Mouse (Mus musculus) cerebellum, adult 9-10 months (tissue): ENCODE measurements at regions not wholly inside any gene's neighbourhood (a gene's known extent, or its start where the extent isn't known, plus 50 kb on each side); places are given as distances from the start of the nearest gene placed in this dataset.

Experiments used
- DNase-seq: peaks from one replicate; pipeline ENCODE4 v3.0.0; 2022

DNA sequence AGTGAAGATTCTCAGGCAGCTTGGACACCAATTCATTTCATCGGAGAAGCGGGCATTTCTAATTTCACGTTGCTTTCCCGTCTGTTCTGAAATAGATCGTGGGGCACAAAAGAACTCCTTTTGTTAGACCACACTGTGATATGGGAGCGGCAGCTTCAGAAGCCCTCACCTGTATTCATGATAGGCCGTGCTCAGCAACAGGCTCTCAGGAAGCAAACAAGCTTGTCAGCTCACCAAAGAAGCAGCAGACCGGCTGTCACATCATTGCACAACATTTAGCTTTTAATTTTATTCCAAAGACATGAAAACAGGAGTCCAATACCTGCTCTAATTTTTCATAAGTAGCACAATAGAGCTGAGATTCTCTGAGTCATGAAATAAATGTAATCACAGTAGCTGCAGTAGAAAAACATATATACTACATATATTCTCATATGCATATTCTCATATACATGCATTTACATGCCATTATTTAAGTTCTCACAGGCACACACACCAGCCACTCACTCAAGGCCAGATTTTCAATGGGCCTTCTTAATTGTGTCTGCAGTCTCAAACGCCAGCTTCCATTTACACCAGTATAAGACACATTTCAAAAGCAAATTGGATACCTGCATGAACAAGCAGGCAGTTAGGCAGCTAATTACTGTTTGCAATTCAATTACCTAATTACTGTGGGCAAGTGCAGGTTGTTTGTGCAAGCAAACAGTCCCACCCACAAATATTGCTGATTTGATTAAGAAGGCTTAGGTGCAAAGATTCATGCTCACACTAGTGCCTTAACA is 698.9 kb downstream of the Diaph3 start:
- DNase-seq: no peak

DNA sequence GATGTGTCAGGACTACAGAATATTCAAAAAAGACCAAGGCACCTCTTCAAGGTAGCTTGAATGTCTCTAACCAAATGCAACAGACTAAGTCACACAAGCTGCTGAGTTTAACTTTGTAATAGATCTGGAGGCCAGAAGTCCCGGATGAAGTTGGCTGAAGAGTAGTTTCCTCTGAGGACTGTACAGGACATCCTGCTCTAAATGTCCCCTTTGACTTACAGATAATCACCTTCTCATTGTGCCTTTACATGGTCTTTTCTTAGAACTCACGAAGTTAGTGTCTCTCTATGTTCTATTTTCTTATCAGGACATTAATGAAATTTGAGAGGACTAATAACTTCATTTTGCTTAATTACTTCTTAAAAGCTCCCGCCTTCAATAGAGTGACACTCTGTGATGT is 703.7 kb downstream of the Diaph3 start:
- DNase-seq: no peak

DNA sequence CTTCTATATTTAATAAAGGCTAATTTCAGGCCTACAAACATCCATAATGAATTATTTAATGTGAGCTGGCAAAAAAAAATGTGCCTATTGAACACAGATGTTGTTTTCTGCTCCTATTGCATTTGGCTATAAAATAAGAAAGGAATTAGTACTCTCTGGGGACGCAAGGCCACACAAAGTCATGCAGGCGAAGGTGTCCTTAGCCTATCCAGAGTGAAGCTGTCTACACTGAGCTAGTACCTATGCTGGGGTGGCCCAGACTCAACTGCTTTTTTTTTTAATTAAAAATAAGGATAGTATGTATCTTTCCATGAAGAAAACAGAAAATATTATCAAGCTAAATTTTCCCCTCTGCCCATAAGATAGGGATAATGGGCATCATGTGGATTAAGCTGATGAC is 705.7 kb downstream of the Diaph3 start:
- DNase-seq: no peak

DNA sequence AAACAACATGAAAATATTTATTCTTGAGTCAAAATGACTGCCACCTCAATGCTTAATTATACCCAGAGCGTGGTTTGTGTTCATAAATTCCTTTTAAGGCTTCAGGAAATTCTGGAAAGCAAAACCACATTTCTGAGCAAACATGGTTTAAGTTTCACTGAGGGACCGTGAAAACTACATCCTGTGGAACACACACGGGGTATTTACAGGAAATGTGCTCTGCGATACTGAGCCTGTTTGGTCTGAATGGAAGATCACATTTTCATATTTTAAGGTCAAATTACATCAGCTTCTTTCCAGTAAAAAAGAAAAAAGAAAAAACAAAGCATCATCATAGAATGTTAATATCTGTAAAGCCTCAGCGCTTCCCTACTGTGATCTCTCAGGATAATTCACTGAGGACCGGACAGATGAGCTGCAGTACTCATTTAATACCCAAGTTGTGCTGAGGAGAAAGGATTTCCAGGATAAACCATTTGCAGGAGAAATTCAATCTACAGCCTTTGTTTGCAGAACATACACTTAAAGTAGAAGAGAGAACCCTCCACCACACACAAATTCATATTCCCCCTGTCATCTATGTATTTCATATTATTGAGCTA is 709.7 kb downstream of the Diaph3 start:
- DNase-seq: no peak

DNA sequence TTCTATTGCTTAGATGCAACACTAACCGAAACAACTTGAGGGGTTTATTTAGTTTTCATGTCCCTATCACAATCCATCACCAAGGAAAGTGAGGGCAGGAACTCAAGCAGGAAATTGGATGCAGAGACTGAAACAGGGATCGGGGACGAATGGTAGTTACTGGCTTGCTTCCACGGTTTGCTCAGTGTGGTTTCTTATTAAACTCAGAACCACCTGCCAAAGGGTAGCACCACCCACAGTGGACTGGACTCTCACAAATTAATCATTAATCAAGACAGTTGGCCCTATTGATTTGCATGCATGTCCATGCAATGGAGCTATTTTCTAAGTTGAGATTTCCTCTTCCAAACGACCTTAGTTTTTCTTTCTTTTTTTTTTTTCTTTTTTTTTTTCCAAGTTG is 719.2 kb downstream of the Diaph3 start:
- no peak for DNase-seq

DNA sequence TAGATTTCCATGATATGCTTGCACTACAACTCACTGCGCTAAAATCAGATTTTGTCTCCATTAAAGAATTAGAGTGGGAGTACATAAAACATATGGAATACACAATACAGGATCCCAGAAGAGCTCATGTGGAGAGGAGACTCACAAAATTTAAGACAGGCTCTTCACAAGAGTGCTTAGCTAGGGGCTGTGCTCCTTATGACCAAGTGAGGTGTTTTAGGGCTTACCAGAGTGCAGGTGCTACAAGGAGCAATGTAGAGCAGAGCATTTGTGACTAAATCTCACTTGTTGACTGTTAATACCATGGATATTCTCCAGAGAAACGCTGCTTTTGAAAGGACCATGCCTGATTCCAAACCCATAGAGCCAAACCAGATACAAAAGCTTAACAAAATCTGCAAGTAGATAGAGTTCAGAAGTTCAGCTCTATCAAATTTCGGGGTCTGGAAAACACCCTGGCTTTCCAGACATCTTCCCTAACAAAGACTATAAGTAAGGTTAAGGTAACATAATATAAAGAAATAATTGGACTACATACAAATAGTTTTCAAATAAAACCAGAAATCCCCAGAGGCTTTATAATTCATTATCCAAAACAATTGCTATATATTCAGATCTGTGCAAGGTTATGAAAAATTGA is 721.0 kb downstream of the Diaph3 start:
- DNase-seq: no peak

DNA sequence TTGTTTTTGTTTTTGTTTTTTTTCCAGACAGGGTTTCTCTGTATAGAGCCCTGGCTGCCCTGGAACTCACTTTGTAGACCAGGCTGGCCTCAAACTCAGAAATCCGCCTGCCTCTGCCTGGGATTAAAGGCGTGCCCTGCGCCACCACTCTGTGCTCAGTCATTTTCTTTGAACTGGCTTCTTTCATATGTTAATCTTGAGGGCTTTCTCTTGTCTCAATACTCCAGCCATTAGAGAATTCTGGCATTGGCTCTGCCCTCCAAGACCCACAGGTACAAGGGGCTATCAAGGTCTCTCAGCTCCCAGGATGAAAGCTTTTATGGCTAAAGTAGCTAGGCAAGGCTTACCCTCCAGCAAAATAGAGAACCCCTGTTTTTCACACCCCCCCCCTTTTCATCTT is 744.2 kb downstream of the Diaph3 start:
- no peak for DNase-seq

DNA sequence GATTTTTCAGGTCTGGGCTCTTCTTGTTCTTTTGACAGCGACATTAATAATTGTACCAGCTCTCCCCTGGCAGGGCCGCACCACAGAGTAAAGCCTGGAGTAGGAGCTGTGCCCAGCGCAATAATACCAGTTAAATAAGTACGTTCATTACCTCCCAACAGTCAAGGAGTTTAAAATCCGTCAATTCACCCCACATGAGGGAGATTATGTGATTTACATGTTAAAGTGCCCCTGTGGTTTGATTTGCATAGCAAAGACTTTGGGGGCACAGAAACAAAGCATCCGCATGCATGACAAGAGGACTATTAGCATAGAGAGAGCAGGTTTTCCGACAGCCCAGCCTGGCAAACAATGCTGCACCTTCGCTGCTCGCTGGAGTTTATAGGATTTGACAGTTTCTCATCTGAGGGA is 745.1 kb downstream of the Diaph3 start:
- no peak for DNase-seq

DNA sequence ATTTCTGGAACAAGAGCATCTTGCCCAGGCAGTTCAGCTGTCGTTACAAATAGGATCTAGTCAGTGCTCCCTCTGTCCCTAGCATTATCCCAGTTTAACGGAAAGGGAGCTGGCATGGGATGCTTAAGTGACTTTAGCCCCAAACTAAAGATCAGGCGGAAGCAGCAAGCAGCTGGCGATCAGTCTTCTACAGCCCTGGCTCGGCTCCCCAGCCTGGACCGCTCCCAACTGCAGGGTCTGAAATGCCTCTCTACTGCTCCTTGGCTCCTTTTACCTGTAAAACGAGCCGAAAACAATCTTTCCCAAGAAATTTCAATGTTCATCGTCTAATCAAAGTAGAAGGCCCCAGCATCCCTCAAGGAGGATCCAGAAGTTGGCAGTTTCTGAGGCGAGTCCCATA is 745.5 kb downstream of the Diaph3 start:
- DNase-seq: no peak

DNA sequence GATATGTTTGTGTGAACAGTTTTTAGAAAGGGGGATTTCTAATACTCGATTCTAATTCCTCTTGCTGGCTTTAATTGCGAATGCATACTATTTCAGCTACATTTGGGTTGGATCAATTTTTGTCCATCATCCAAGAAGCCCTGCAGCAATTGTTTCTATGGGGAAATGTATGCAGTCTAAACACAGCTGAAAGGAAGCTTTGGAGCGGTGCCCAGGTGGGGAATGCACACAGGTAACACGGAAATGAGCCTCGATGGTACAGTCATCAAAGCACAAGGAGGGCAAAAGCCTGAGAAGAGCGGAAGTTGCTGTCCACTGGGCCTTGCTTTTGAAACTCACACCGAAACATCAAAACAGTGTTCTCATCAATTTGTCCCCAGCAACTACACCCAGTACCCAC is 746.0 kb downstream of the Diaph3 start:
- DNase-seq: no peak

DNA sequence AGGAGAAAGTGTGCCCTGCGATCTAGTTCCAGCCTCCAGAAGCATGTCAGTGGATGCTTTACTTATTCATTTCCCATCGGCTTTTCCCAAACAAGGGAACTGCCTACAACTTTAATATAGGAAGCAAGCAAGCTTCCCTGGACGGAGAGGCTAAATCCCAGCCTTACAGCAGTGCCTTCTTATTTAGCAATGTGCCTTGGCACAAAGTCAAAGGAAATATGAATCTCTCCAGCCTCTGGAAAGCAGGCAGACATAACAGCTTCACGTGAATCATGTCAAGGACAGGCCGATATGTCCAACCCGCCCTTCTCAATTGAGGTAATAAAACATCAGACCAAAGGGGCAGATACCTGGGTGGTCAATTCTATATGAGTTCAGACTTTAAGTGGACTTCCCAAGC is 755.9 kb downstream of the Diaph3 start:
- no peak for DNase-seq

DNA sequence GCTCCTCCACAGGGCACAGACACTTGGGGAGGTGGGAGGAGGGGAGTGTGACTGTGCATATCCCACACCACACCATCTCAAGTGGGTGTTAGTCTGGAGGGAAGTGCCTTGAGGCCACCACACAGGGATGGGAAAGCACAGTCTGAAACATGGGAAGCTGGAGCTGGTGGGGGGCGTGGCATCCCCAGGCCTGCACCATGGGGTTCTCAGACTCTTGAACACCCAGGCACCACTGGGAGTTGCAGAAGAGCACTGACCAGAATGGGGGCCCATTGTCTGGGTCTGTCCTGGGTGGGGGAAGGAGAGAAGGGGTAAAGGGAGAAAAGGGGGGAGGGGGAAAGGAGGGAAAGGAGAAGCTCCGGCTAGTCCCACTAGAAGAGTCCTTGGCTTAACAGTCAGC is 776.0 kb downstream of the Diaph3 start:
- no peak for DNase-seq

DNA sequence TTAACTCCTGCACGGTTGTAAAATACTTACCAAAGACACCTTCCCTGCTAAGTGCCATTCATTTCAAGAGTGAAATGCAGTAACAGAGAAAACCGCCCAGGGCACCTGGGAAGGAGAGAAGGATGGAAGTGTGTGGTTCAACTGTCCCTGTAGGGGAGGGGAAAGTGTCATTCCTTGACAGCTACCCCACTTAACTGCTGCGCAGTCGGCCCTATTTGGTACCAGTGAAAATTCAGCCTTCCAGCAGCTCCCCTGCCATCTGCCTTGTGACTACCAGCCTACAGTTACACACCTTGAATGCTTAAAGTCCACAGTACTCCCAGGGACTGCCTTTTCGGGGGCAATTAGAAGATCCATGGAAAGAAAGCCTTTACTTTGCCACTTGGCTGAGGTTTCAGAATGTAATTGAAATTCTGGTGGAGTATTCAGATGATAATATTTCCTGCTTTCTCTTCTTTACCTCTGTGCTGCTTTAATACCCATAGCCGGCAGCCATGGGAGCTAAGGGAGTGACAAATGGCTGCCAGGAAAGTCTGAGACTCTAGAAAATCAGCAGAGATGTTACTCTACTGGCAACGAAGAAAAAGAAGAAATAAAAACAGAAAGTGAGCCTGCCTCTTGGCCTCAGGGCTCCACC is 780.5 kb downstream of the Diaph3 start:
- DNase-seq: no peak

DNA sequence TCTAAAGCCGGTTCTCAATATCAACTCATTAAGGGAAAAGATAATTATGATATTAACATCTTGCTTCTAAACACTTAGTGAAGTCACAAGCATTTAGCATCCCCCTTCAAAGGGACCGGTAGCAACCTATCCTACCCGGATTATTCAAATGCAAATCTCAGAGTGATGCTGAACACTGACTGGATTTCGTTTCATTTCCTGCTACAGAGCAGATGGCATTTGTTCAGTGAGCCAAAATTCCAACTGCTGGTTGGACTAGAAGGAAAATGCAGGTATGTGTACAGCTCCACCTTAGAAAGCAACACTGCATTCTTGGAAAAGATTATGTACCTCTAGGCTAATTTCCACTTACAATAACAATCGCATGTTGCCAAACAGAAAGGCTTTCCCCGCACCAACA is 782.5 kb downstream of the Diaph3 start:
- DNase-seq: peak; percentile 5

DNA sequence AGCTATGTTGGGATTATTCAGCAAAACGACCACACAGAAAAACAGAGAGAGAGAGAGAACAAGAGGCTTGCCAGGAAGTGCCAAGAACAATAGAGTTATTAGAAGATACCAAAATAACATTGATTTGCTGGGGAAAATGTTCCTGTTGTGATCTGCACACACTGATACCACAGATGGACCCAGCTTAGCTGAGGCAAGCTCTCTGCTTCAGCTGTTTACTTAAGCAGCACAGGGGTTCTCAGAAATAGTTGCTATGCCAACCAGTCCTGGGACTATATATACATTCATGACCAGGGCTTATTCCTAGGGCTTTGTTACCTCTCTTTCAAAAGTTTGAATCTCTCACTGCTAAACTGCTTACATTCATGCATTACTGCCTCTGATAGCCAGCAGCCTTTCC is 790.5 kb downstream of the Diaph3 start:
- DNase-seq: no peak

DNA sequence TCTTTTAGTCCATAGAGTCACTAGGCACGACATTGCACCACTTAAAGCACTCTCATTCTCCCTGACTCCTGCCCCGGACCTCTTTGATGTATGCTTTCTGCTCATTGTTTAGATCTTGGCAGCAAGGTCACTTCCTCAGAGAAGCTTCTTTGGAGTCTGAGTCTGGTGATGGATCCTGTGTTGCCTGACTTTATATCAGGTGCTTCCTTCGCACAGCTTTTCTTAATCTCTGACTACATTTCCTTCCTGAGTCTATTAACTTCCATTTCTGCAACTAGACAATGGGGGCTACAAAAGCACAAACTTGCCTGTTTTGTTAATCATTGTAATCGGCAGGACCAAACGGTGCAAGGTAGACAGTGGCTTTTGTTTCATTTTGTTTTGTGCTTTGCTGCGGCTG is 802.0 kb downstream of the Diaph3 start:
- DNase-seq: no peak

DNA sequence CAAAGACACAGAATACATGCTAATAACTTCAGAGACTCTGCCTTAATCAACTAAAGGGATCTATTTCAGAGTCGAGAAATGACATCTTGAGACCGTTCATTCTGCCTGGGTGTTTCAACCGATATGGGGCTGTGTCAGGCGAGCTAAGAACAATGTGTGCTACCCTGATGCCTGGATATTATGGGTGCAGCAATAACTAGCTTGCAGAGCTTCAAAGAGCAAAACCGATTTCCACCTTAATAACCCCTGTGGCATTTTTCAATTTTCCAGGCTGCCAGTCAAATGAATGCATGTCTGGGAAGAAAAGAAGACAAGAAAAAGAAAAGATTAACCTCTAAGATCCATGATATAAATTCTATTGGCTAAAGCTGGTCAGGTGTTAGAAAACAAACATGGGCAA is 804.0 kb downstream of the Diaph3 start:
- DNase-seq: no peak

DNA sequence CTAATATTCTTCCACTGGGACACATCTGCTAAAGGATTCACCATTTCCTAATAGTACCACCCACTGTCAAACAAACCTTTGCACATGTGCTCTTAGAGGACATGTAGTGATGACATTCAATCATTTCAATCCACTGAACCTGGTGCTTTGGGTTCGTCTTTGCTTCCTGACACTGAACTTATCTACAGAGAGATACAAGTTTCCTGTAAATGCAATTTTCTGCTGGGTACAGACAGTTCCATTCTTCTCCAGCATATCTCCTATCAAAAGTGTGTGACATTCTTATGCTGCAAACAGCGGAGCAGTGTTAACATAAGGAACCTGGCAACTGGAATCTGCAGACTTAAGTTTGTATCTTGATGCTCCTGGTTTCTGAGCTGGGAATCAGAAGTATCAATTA is 805.8 kb downstream of the Diaph3 start:
- no peak for DNase-seq

DNA sequence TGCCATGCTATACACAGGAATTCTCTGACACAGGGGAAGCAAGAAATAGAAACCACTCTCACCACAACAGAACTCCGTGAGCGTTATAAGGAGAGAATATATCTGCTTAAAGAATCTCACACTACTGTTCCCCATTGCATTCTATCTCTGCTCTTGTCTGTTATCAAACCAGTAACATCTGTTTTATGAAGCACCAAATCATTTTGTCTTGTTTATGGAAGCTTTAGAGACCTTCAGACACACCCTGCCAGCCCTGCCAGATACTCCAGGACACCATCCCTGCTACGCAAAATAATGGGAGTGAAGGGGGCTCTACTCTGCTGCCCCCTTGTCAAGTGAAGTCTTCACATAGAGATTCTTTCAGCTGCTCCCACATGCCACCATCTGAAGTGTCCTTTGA is 811.9 kb downstream of the Diaph3 start:
- DNase-seq: no peak

DNA sequence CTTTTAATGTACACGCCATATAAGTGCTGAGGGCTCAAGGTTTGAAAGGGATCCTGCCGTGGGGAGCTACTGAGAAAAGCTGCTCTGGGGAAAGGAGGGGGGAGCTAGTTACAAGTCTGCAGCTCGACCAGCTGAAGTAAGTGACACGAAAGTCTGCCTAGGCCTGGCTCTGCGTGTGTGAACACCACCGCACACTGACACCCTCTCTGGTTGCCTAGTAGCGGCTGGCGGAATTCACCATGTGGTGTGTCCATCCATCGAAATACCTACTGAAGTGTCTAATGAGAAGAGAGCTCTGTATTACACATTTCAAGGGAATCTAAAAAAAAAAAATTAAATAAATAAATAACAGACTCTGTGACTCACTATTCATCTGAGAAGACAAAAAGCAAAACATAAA is 813.4 kb downstream of the Diaph3 start:
- no peak for DNase-seq

DNA sequence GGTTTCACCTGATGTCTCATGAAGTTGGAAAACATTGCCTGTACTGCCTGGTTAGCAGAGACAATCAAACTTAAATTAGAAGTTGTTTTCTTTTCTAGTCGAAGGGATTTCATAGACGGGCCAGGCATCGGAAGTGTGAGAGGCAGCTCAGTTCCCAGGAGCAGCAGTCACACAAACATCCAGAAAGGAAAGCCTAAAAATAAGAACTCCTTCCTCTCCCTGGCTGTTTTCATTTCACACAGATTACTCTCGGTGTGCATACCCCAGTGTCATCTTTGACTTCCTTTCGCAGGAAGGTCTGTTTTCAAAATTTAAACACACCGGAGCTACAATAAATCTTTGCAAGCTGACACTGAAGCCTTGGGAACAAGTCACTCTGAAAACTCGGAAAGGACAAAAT is 818.7 kb downstream of the Diaph3 start:
- DNase-seq: no peak

DNA sequence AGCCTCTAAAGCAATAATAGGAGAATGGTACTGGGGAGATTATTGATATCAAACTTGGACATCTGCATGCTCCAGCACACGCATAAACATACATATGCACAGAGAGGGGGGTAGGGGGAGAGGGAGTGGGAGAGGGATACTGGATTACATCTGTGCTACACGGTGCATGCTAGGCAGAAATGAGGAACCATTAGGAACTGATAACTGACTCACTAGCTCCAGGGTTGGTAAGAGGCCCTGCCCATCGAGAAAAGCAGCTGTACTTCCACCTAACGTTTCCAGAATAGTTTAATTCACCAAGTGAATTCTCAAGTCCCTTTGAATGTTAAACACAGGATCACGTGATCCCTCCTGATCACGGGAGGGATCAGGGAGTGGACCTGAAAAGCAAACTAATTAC is 825.1 kb downstream of the Diaph3 start:
- DNase-seq: no peak

DNA sequence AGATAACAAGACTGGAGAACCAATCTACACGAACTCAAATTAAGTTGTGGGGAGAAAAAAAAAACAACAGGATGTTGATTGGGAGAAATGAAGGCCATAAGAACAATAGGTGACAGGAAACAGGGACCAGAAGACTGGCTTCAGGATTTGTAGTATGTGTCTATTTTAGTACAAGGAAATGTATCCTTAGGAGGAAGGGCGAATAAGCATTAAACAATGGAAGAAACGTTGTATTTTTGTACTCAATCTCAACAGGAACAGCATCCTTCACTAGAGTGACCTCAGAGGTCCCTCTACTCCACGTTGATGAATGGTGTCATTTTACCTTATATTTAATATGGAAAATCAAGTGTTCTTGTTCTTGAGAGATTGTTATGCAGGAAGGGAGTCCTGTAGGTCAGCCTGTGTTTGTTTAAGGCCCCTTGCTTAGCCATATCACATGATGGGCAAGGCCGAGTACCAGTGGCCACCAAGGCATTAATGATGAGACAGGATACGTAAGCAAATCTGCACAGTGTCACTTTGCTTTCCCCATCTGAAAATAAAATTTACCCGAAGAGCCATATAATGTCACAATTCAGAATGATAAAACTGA is 832.0 kb downstream of the Diaph3 start:
- DNase-seq: no peak

DNA sequence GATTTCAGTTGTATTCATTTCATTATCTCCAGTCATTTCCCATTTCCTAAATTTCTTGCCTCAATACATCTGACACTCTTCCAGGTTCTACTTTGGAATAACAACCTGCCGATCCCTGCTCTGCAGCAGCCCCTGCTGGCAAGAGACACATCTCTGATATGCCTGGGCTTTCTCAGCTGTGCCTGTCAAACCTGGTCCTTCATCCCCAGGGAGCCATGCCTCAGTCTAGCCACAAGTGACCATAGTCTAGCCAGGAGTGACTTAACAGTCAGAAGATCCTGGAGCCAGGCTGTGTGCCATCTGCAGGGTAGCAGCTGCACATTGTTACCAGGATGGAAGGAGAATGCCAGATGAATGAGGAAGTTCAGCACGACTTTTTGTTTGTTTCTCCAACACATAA is 833.2 kb downstream of the Diaph3 start:
- no peak for DNase-seq
